Mouse (Mus musculus): ENCODE measurements around the gene Dnm2. TPM values are rescaled to one million over a fixed set of nuclear protein-coding genes. Genes with fewer than 3 reads are reported as not detected.
"Not testable (repeated sequence)": the region's sequence is repeated elsewhere in the genome, so short reads cannot be mapped to it uniquely, and the experiment has no call there.

Gene Dnm2
- total RNA-seq, 4 experiments from 2014 or later = 60.3 to 71.0 (median 61.2) TPM

DNA sequence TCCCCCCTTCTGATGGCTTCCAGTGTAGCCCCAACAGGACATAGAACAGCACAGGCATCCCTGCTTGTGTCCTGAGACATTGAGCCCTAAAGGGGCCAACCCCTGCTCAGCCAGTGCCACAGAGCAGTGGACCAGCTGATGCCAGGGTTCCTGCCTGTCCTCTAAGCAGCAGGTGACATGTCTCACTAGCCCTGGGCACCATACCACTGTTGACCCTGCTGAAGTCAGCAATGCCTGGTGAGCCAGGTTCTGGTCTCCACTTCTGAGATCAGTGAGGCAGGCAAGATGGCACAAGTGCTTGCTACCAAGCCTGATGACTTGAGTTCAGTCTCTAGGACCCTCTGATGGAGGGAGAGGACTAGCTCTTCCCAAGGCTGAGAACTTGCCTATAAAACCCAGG lies 81.1 kb downstream of the Dnm2 start:
- DNase-seq (ENCODE audit: low spot score) = no peak

DNA sequence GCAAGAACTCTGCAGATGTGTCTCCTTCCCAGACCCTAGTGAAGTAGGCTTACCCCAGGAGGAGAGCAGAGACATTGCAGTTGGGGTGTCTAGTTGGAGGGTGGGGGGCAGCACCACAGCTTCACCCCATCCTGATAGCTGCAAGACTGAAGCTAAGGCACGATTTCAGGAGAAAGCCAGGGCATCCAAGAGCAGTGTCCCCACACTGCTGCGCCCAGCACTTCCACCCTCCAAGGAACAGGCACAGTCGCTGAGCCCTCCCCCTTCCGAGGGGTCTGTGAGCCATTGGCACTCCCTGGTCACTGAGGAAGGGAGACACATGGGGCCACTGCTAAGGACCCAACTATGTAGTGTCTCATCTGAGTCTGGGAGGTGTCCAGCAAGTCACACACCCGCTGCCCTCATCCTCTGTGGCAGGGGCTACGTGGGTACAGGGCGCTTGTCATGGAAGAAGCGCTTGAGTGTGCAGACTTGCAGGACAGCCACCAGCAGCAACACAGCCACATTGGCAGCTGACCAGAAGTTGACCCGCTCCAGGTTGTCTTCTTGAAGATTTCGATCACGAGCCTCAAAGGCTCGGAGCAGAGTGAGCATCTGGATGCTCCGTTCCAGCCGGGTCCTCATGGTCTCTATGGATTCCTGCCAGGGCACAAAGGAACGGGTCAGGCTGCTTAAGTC lies 83.2 kb downstream of the Dnm2 start:
- DNase-seq (ENCODE audit: low spot score) = no peak

DNA sequence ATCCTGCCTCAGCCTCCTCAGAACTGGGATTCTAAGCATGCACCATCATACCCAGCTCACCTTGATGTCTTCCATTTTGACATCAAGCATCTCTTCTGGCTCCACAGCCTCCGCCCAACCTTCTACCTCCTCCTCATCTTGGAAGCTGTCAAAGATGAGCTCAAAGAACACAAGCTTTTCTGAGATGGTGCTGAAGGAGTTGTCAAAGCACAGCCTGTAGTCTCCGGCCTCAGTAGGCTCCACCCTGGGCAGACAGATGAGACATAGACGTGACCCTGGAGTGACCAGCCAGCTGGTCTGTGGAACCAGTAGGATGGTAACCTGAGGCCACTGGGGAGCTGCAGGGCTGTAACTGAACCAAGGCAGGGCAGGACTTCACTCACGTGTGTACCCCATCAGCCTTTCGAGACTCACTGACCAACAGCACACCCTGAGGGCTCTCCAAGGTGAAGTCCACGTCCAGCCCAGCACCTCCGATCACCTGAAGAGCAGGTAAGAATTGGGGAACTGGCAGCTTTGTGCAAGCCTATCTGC lies 84.2 kb downstream of the Dnm2 start:
- no peak for DNase-seq (ENCODE audit: low spot score)

DNA sequence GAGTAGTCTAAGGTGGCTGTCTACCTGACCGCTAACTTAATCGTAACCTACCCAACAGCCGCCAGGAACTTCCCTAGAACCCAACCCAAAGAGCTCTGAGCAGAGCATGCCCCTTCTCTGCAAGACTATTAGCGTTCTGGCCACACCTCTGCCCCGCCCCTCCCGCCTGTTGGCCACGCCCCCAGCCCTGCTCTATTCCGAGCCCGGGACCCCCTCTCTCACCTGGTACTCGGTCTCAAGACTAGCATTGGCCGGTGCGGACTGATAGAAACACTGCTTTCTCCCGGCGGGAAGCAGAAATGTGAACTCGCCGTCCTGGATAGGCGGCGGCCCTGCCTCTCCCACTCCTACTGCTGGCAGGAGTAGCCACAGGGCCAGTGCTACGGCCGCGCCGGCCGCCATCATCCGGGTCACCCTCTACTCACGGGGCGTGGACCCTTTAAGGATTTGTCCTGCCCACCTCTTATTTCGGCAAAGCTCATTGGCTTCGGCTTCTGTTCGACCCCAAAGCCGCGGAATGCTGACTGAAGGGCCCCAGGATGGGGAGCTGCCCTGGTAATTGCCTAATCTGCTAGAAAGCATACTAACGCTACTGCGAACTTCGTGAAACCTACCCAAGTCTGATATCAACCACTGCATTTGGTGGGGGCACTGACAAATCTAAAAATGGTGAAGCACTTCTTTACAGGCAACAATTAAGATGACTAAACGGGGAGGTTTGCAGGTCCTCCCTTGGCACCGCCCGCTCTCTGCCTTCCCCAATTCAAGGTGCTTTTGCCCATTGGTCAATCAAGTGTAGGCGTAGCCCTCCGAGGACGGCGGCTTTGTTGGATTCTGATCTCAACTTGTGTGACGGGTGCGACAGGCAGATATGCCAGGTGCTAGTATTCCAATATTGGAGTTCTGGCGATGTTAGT lies 85.3 kb downstream of the Dnm2 start, which contains the start of gene Tmed1:
Gene Tmed1 (minus strand): TSS at position 481 of the 917 bp plus-strand sequence.
- peak; percentile 97 for DNase-seq (ENCODE audit: low spot score)

DNA sequence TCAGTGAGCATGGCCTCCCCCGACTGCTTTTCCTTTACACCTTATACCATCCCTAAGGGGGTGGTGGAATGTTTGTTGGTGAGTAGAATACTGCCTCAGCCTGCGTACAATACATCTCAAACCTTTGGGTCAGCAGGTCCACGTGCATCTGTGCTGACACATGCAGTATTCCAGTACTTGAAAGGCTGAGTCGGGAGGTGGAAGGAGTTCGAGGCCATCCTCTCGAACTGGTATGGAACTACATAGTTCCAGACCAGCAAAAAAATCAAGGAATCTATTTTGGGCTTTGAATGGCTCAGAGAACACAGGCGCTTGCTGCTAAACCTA lies 85.9 kb downstream of the Dnm2 start:
- DNase-seq (ENCODE audit: low spot score) = no peak

DNA sequence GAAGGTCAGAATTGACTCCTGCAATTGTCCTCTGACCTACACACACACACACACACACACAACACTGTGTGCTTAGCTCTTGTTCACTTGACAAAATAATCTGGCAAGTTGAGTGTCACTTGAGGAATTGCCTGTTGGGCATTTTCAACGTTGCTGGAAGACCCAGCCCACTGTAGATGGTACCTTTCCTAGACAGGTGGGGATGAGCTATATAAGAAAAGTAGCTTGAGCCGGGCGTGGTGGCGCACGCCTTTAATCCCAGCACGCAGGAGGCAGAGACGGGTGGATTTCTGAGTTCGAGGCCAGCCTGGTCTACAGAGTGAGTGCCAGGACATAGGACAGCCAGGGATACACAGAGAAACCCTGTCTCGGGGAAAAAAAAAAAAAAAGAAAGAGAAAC lies 86.3 kb downstream of the Dnm2 start:
- no peak for DNase-seq (ENCODE audit: low spot score)

DNA sequence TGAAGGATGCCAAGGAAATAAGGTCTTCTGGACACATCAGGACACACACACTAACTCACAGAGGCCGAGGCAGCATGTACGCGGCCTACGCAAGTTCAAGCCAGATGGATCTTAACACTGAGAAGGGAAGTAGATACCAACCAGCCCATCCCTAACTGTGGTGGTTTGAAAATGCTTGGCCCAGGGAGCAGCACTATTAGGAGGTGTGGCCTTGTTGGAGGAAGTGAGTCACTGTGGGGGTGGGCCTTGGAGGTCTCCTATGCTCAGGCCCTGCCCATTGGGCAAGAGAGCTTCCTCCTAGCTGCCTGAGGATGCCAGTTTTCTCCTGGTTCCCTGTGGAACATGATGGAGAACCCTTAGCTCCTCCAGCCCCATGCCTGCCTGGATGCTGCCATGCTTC lies 88.8 kb downstream of the Dnm2 start:
- no peak for DNase-seq (ENCODE audit: low spot score)

DNA sequence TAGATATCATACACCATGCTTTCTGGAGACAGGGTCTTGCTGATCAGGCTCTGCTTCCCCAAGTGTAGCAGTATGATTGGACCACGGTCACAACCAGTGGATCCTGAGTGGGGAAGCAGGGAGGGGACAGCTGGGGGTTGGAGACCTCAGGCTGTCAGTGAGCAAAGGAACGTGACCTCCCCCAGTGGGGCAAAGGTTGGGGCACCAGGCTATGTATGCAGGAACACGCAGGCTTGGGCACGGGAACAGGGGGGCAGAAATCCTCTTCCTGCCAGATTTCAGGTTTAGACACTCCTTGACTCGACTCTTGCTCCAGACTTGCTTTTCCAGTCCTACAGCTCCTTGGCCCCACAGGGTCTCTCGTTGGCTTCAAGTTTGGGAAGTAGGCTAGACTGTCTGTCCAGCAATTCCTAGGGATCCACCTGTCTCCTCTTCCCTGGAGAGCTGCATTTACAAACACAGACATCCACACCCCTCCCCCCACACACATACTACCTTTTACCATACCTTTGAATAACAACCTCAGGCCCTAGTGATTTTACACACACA lies 93.3 kb downstream of the Dnm2 start:
- DNase-seq (ENCODE audit: low spot score) = no peak

DNA sequence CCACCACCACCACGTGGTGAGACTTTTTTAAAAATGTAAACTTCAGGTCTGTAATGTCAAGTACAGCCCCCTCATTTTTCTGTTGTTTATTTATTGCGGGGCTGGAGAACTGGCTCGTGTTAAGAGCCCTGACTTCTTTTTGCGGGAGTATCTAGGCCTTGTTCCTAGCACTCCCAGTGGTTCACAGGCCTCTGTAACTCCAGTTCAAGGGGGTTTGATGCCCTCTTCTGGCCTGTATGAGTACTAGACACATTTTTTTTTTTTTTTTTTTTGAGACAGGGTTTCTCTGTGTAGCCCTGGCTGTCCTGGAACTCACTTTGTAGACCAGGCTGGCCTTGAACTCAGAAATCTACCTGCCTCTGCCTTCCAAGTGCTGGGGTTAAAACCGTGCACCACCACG lies 94.0 kb downstream of the Dnm2 start:
- not testable (repeated sequence) for DNase-seq (ENCODE audit: low spot score)

DNA sequence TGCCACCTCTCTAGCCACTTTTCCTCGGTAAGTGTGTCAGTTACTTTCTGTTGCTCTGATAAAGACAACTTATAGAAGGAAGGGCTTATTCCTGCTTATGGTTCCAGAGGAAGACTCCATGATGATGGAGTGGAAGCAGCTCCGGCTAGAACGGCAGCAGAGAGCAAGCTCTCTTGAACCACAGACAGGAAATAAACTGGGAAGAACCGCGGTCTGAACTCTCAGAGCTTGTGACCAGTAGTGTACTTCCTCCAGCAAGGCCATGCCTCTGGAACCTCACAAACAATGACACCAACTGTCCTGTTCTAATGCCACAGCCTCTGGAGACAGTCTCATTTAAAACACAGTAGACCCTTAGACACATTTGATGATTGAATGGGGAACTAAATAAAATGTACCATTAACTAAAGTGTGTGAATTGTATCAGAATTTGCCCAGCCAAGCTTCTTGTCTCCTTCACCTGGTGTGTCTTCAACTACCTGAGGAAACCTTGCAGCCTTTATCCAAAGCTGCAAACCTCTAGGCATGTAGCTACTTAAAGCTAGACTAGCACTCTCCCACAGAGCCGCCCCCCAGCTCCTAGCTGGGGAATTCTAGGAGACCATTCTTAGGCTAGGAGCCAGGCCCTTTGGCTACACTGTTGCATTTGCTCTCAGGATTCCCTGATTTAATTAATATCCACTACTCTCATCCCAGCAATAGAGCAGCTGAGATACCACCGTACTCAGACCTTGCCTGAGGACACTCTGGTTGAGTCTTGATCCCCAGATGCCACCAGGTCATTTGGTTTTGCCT lies 100.6 kb downstream of the Dnm2 start:
- DNase-seq (ENCODE audit: low spot score) = peak; percentile 30

DNA sequence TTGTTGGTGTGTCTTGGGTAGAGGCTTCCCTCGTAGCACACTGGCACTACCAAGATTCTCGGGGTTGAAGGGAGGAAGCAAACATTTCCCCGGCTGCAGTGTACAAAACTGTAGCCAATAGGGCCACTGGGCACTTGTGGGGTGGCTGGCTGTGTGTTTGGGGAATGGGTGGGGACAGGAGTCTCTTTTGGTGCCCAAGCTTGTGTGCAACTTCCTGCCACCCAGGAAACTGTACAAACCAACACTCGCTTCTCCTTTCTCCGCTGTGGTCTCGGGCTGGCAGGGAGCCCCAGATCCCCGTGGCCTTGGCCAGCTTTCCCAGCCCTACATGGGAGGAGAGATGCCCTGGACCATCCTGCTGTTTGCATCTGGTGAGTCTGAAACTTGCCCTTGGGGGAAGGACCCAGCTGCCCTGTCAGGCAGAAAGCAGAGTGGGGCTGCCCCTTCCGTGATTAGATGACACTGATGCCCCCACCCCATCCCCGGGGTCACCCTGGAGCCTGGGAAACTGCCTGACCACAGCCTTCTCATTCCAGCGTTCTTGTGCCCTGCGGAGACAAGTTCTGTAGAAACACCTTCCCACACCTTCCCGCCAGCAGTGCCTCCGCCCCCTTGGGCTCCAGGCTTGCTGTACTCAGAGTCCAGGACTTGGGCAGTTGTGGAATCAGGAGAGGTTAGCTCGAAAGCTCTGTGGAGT lies 101.4 kb downstream of the Dnm2 start, which contains the start of gene AB124611:
Gene AB124611 (plus strand): TSS at position 240 of the 697 bp plus-strand sequence.
- peak; percentile 44 for DNase-seq (ENCODE audit: low spot score)

DNA sequence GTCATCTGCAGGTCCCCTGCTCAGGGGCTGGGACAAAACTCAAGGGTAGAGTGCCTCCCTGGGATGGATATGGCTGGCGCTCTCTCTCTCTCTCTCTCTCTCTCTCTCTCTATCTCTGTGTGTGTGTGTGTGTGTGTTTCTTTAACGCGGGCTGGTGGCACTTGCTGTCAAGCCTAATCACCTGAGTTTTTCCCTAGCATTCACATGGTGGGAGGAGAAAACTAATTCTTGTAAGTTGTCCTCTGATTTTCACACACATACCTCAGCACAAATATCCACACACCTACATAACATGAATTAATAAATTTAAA lies 101.9 kb downstream of the Dnm2 start:
- no peak for DNase-seq (ENCODE audit: low spot score)

DNA sequence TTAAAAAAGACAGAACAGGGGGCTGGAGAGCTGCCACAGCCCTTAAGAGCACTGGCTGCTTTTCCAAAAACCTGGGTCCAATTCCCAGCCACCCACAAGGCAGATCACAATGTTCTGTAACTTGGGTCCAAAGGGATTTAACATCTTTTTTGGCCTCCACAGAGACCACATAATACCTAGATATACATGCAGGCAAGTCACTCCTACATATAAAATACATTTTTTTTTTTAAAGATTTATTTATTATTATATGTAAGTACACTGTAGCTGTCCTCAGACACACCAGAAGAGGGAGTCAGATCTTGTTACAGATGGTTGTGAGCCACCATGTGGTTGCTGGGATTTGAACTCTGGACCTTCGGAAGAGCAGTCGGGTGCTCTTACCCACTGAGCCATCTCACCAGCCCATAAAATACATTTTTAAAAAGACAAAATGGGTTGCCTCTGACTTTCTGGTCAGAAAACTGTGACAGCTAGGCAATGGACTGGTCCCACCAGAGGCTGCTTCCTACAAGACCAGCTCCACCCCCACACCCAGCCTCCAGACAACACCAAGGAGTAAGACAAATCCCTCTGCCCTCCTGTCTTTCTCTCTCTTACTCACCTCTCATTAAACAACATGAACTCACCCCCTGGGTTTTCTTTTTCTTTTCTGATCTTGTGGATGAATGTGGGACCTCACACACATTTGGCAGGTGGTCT lies 102.5 kb downstream of the Dnm2 start:
- DNase-seq (ENCODE audit: low spot score) = no peak

DNA sequence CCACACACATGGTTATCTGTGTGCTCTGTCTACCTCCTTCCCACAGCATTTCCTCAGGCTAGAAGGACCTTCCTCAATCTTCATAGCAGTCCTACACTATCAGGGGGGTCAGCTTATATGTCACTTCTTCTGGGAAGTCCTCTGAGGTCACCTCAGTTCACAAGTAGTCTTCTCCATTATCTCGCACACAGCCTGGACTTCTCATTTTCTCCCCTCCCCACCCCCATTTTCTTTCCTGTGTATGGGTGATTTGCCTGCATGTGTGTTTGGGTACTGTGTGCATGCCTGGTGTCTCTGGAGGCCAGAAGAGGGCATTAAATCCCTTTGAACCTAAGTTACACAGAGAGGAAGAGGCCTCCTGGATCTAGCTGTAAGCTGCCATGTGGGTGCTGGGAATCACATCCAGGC lies 103.2 kb downstream of the Dnm2 start:
- no peak for DNase-seq (ENCODE audit: low spot score)

DNA sequence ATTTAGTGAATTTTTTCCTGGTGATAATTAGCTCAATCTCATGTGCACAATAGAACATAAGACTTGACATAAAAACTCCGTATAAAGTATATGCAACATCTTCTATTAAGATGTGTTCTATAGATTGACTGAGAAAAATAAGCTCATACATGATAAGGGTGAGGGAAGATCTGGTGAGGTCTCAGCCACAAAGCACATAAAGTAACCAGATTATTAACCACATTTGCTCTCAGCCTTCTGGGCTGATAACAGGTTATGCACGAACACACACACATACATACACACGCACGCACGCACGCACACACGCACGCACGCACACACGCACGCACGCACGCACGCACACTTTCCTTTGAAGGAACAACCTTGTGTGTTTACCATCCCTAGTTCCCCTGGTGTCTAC lies 111.8 kb downstream of the Dnm2 start:
- DNase-seq (ENCODE audit: low spot score) = no peak

DNA sequence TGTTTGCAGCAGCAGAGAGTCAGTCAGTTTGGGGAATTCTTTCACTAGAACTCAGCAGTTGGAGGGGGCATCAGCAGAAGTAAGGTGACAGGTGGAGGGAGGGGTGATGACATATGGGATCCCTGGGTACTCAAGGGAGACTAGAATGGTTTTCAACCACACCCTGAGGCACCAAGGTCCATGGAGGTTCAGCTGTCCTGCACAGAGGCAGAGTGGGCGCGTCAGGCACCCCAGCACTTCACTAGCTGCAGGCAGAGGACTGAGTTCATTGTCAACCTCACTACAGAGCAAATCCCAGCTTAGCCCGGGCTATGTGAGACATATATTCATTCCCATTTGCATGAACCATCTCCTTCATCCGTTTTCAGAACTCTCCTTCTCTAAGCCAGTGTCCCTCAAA lies 112.3 kb downstream of the Dnm2 start:
- no peak for DNase-seq (ENCODE audit: low spot score)

DNA sequence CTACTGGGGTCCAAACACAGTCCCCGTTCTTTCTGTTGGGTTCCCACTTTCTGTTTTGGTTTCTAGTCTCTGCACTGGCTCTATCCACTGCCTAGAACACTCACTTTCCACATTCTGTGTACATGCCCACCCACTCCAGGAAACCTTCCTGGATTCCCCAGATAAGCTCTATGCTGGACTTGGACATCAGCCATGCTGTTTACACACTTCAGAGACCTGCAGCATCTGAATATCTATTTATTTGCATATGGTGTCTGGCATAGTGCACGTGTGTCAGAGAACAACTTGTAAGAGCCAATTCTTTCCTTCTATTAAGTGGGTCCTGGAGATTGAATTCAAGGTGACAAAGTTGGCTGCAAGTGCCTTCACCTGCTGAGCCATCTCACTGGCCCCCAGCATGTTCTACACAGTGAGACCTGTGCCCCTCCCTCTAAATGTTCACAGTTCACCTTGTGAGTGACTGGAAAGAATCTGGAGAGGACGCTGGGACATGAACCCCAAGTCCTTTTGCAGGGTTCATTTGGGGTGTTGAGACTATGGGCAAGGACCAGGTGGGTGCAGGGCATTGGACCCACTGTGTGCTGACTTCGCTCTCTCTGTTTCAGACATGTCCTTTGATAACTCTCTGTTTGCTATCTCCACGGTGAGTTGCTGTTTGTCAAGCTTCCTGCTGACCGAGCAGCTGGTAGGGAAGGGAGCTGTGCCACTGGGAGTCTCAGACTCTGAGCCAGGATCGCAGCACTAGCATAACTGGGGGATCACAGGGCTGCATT lies 115.5 kb downstream of the Dnm2 start:
- DNase-seq (ENCODE audit: low spot score) = no peak

DNA sequence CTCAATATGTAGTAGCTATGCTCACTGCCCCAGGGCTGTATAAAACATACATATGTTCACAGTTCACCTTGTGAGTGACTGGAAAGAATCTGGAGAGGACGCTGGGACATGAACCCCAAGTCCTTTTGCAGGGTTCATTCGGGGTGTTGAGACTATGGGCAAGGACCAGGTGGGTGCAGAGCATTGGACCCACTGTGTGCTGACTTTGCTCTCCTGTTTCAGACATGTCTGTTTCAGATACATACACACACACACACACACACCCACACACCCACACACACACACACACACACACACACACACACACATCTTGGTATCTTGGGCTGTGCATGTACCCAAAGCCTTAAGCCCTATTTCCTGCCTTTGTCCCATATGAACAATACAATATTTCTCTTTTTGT lies 117.3 kb downstream of the Dnm2 start:
- not testable (repeated sequence) for DNase-seq (ENCODE audit: low spot score)

DNA sequence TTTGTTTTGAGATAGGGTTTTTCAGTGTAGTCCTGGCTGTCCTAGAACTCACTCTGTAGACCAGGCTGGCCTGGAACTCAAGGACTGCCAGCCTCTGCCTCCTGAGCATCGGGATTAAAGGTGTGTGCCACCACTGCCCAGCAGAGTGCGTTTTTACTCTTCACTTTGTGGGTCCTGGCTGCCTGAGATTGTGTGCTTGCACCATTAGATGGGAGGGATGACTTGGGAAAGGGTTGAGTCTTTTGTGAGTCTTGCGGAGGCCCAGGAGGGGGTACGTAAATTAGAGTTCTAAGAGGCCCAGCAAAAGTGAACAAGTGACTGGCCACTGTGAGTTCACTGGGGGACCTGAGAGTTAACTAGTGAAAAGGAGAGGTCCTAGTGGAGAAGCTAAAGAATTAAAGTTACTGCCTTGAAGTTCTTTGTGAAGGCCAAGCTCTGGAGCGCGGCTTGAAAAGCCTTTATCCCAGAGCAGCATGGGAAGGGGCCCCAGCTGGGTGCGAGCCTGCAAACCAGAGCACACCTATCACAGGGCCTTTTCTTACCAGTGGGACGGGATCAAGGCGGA lies 120.7 kb downstream of the Dnm2 start:
- no peak for DNase-seq (ENCODE audit: low spot score)
